Mouse (Mus musculus): Measurements from ENCODE around the gene Ywhah. TPM values are rescaled to one million over a fixed set of nuclear protein-coding genes. Genes with fewer than 3 reads are reported as not detected.

Gene Ywhah
- total RNA-seq, 2 experiments from 2014 or later: 183 to 185 TPM

- DNase-seq (ENCODE audit: low spot score in 2 of 2): no peak
These were observed 24.8 kb downstream of the Ywhah start for GRCm38 (mm10) chr5:33043397-33043796.

GRCm38 (mm10) chr5:33044636-33045315, 26.2 kb downstream of the Ywhah start:
- no peak for DNase-seq (ENCODE audit: low spot score in 2 of 2)

GRCm38 (mm10) chr5:33045316-33045705, 26.7 kb downstream of the Ywhah start:
- DNase-seq (ENCODE audit: low spot score in 2 of 2): no peak

GRCm38 (mm10) chr5:33052849-33053582, 34.4 kb downstream of the Ywhah start:
- DNase-seq (ENCODE audit: low spot score in 2 of 2): no peak

- no peak for DNase-seq (ENCODE audit: low spot score in 2 of 2)
These were observed 37.6 kb downstream of the Ywhah start for GRCm38 (mm10) chr5:33056126-33056765.

- no peak for DNase-seq (ENCODE audit: low spot score in 2 of 2)
These were observed 51.5 kb downstream of the Ywhah start for GRCm38 (mm10) chr5:33070071-33070470.

GRCm38 (mm10) chr5:33076490-33077191, 58.0 kb downstream of the Ywhah start:
- DNase-seq (ENCODE audit: low spot score in 2 of 2): no peak

Other genes starting within 250 kb of the Ywhah start
- gene Pisd, start 233.2 kb upstream of the Ywhah start, total RNA-seq (2021): 10 to 100 TPM; 62.7 to 63.9 TPM
- gene Gm20671, start 191.7 kb upstream of the Ywhah start, total RNA-seq (2021): not detected
- 10 to 100 TPM; 27.5 to 34.5 TPM for gene Prr14l, start 164.6 kb upstream of the Ywhah start, total RNA-seq (2021)
- 10 to 100 TPM; 22.1 to 30.9 TPM for gene Depdc5, start 155.1 kb upstream of the Ywhah start, total RNA-seq (2021)
- not detected for gene Slc5a1, start 85.4 kb downstream of the Ywhah start, total RNA-seq (2021)
- 1 to 10 TPM in 1 of 2 experiments, under 1 TPM in 1; 0.73 to 1.0 TPM for gene Spon2, start 199.6 kb downstream of the Ywhah start, total RNA-seq (2021)